Mouse (Mus musculus): ENCODE results near the gene Cacna1a.

The Cacna1a gene

DNA sequence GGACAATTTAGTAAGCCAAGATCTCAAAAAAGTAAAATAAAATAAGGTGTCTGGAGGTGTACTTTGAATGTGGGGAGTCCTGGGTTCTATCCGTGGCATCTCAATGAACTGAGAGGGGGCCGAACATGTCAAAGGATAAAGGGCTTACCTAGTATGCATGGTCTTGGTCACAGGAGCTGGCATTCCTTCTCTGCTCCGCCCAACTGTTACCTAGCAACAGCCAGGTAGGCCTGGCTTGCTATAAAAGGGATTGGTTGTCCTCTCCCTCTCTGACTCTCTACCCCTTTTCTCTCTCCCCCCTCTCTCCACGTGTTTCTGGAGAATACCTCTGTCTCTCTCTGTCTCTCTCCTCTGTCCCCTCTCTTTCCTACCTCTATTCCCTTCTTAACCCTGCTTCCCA is 269.4 kb downstream of the Cacna1a start:
- no peak for TF ChIP-seq GATA4 (IDR thresholded peaks at IDR 0.05; ENCODE audit: insufficient replicate concordance, low read length)

GRCm38 (mm10) chr8:84658951-84659350 is 270.7 kb downstream of the Cacna1a start:
- no peak for TF ChIP-seq GATA4 (IDR thresholded peaks at IDR 0.05; ENCODE audit: insufficient replicate concordance, low read length)

DNA sequence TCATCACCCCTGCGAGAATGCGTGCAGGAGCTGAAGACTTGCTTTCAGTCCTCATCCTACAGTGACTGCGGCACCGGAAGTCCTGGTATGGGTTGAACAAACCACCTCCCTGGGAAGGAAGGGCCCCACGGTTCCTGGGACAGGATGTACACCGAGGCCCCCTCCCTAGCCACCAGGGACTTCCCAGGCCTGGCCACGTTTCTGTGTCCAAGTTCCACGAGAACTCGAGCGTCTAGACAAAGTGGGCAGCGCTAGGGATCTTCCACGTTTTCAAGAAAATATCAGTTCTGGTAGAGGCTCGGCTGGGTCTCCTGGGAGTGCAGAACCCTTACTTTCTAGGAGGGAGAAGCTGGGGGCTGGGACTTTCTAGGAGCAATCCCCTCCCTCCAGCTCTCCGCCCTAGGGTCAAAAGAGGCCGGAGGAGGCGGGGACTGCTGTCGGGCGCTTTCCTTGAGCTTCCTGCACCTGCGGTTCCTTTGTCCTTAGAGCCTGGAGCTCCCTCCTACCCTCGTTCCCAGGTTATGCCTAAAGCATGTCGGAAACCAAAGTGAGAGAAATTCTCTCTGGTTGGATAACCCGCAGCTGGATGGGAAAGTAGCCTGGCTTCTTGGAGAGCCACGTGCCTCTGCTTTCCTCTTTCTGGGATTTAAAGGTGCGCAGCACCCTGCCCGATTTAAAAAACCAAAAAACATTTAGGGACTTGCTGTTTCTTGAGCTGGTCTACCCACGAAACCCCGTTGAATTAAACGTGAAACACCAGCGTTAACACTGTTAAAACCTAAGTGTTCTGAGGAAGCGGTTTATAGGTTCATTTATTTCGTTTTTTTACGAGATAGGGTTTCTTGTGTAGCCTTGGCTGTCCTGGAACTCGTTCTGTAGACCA is 271.9 kb downstream of the Cacna1a start:
- no peak for TF ChIP-seq GATA4 (IDR thresholded peaks at IDR 0.05; ENCODE audit: insufficient replicate concordance, low read length)

- no peak for TF ChIP-seq GATA4 (IDR thresholded peaks at IDR 0.05; ENCODE audit: insufficient replicate concordance, low read length)
Measured at GRCm38 (mm10) chr8:84660819-84661457, 272.7 kb downstream of the Cacna1a start.

DNA sequence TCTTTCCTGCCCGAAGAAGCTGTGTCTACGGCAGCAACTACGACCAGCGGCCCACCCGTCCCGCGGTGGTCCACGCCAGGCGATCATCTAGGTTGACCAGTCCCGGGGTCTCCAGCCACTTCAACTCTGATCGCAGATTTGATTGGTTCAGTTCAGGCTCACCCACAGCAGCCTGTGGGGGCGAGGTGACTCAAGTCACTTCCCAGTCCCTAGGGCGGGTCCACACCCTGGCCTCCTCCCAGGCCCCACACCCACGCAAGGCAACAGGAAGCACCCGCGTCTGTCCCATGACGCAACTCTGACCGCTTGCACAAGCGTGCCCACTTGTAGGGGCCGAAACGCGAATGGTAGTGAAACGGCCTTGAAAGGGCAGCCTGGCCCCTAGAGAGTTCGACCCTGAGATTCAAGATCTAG is 273.2 kb downstream of the Cacna1a start:
- no peak; the same call in 1 of the 2 replicates for TF ChIP-seq GATA4 (IDR thresholded peaks at IDR 0.05; ENCODE audit: insufficient replicate concordance, low read length)

GRCm38 (mm10) chr8:84661961-84662571 is 273.8 kb downstream of the Cacna1a start:
- TF ChIP-seq GATA4 (IDR thresholded peaks at IDR 0.05; ENCODE audit: insufficient replicate concordance, low read length): no peak

DNA sequence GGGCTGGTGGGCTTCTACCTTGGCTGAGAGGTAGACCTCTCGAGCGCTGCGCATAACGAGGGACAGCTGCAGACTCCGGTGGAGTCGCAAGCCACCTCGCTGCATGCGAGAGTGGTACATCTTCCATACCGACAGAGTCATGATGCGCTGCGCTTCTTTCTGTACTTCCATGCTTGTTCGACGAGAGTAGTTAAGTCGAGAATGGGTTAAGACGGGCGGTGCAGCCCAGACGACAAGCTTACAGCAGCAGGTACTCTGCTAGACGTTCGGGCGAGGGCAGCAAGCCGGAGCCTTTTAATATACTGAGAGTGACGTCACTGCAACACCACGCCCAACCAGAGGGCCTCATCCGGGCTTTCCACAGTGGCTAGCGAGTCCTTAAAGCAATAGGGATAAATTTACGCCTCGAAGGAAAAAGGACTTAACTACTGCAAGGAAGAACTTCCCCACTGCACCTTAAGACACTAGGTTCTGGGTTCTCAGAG is 274.4 kb downstream of the Cacna1a start, which contains the start of gene Ier2:
Ier2 (minus strand) TSS at position 272 of the 485 bp plus-strand sequence.
- no peak for TF ChIP-seq GATA4 (IDR thresholded peaks at IDR 0.05; ENCODE audit: insufficient replicate concordance, low read length)

DNA sequence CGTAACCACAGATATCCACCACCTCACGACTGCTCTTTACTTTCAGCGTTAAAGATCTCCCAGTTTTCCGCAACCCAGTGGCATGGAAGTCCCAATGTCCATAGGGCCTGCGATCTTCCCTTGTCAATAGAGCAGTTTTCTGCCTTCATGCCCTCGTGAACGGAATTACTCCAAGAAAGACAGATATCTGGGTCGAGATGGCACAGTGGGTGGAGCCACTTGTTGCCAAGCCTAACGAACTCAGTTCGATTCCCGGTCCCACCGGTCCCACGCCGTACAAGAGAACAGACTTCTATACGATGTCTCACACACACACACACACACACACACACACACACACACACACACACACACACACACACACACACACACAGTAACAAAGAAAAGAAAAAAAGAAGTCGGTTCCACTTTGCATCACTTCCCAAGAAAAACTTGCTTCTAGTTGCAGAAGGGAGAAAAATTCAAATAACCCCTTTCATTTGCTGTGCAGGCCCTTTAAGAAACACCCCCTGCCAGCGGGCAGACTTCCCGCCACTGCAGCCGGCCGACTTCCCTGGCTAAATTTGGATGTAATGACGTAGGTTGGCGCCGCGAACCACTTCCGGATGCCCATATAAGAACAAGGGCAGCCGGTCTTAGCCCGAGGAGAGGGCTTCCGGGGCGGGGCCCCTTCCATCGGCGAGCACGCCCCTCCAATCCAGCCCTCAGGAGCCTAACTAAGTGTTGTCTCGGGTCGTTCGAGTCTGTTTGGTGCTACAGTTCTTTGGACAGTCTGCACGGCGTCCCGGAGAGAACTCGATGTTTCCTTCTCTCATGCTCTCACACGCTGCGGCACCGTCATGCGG is 275.5 kb downstream of the Cacna1a start:
- no peak for TF ChIP-seq GATA4 (IDR thresholded peaks at IDR 0.05; ENCODE audit: insufficient replicate concordance, low read length)

GRCm38 (mm10) chr8:84664566-84665384 is 276.5 kb downstream of the Cacna1a start:
- no peak for TF ChIP-seq GATA4 (IDR thresholded peaks at IDR 0.05; ENCODE audit: insufficient replicate concordance, low read length)

DNA sequence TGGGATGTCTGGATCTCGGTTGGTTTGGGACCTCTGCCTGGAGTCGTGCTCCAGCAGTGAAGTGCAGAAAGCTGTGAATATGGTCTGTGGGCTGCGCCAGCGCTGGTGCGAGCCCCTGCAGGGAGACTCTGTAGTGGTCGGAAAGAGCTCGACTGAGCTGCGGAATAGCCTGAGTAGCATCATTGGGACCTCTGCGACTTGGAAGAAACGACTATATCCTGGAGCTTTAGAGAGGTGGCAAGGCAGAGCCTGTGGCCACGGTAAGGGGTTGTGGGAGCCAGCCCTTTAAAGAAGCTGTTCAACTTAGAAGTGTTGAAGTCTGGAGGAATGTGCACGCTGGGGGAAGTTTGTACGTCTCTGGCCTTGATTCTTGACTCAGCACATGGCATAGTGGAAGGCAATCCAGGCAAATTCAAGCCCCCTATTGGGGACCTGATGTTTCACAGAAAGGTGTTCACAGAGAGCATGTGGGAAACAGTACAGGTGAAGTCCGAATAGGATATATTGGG is 277.2 kb downstream of the Cacna1a start:
- TF ChIP-seq GATA4 (IDR thresholded peaks at IDR 0.05; ENCODE audit: insufficient replicate concordance, low read length): no peak

GRCm38 (mm10) chr8:84668081-84668480 is 279.8 kb downstream of the Cacna1a start:
- no peak for TF ChIP-seq GATA4 (IDR thresholded peaks at IDR 0.05; ENCODE audit: insufficient replicate concordance, low read length)

DNA sequence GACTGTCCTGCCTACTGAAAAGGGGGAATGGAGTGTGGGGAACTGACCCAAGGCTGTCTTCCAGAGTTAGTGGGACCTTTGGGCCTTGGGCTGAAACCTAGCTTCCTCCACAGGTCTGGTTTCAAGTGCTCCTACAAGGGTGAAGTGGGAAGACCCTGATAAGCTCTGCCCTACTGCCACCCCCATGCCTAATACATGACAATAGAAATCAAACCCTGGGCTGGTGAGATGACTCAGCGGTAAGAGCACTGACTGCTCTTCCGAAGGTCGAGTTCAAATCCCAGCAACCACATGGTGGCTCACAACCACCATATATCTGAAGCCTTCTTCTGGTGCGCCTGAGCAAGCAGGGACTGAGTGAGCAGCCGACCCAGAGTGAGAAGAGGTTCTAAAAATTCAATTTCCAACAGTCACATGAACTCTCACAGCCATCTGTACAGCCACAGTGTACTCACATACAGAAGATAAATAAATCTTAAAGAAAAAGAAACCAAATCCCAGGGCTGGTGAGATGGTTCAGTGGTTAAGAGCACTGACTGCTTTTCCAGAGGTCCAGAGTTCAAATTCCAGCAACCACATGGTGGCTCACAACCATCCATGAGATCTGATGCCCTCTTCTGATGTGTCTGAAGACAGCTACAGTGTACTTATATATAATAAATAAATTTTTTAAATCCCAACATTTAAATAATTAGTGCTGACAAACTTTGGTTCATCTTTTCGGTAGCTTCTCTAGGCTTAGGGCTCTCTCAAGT is 280.7 kb downstream of the Cacna1a start:
- TF ChIP-seq GATA4 (IDR thresholded peaks at IDR 0.05; ENCODE audit: insufficient replicate concordance, low read length): no peak

- no peak for TF ChIP-seq GATA4 (IDR thresholded peaks at IDR 0.05; ENCODE audit: insufficient replicate concordance, low read length)
Measured at GRCm38 (mm10) chr8:84677305-84677704, 289.1 kb downstream of the Cacna1a start.
